In the genomic region with DNA sequence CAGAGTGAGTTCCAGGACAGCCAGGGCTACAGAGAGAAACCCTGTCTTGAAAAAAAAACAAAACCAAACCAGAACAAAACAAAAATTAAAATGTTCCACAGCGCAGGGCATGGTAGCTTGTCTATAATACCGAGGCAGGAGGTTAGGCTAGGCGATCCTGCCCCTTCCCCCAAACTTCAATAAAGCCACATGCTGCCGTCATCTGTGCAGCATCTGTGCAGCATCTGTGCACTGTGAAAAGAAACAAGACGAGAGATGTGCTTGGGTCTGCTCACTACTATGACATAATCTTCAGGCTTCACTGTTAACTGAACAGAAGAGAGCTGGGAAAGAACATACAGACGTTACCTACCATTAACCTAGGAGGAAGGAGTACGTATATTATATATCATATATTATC, we compare ENCODE assay signal across 25 mouse cellular contexts. TPM values are rescaled to one million over a fixed set of nuclear protein-coding genes. Genes with fewer than 3 reads are reported as not detected.
"Had no signal": no experiment of that assay in that cellular context is flagged by ENCODE, and none has a peak within 500 bp of the region (broad histone marks: within the 10 kb centered on the region; RNA-seq: fewer than 3 reads in every experiment).

No protein-coding gene starts in this region.

- H3K27ac ChIP-seq: kidney, postnatal 0 days; layer of hippocampus, adult 2 months; liver, embryonic 13.5 days; midbrain, embryonic 12.5 days; midbrain, embryonic 15.5 days; stomach, postnatal 0 days had no signal

- H3K9ac ChIP-seq: liver, embryonic 13.5 days; midbrain, embryonic 12.5 days; midbrain, embryonic 15.5 days had no signal

- H3K9me3 ChIP-seq: liver, embryonic 13.5 days; midbrain, embryonic 12.5 days; midbrain, embryonic 15.5 days had no signal

- DNase-seq: kidney, adult 2 months; kidney, postnatal 25 days; layer of hippocampus, postnatal 36 days; left cerebral cortex, postnatal 4 days; liver, embryonic 13.5 days; lung, adult 2 months; lung, postnatal 14 days; lung, postnatal 4 days; right cerebral cortex, adult 18-20 months; right cerebral cortex, postnatal 14 days; right cerebral cortex, postnatal 4 days; thymus, adult 2 months; thymus, postnatal 36 days had no signal

- H3K27me3 ChIP-seq: liver, embryonic 13.5 days; midbrain, embryonic 12.5 days; midbrain, embryonic 15.5 days had no signal

- H3K4me1 ChIP-seq: liver, embryonic 13.5 days; midbrain, embryonic 12.5 days; midbrain, embryonic 15.5 days had no signal

- ATAC-seq: intestine, postnatal 0 days; midbrain, embryonic 15.5 days had no signal

- H3K4me2 ChIP-seq: liver, embryonic 13.5 days; midbrain, embryonic 12.5 days; midbrain, embryonic 15.5 days had no signal

- H3K4me3 ChIP-seq: layer of hippocampus, adult 2 months; liver, embryonic 13.5 days; midbrain, embryonic 12.5 days; midbrain, embryonic 15.5 days had no signal

RNA-seq across cellular contexts. Expression of gene Lax1, which starts 30.4 kb away (rescaled TPM):
- total RNA-seq: layer of hippocampus, postnatal 36 days had no signal

RNA-seq across cellular contexts. Expression of gene Zbed6, which starts 59.7 kb away (rescaled TPM):
- polyA plus RNA-seq: kidney, embryonic 14.5 days; kidney, postnatal 0 days; liver, embryonic 13.5 days; liver, embryonic 16.5 days; lung, embryonic 16.5 days; midbrain, embryonic 12.5 days; midbrain, embryonic 15.5 days; neural tube, embryonic 11.5 days; neural tube, embryonic 14.5 days; stomach, embryonic 14.5 days; stomach, postnatal 0 days had no signal
